Mouse (Mus musculus): ENCODE results near the gene Mlc1. TPM values are rescaled to one million over a fixed set of nuclear protein-coding genes. Genes with fewer than 3 reads are reported as not detected.

Gene Mlc1
- polyA plus RNA-seq, 1 experiment from 2014 or later, result not detected

- Histone ChIP-seq H3K27me3 (ENCODE audit: control insufficient read depth, insufficient read depth, low read length) (no peaks in the 10 kb centered on the region), H3K27ac (ENCODE audit: low read depth, low read length) (no peak overlapping the region), H3K9ac (ENCODE audit: low read depth, low read length) (no peak overlapping the region), H3K4me3 (ENCODE audit: low read length) (no peak overlapping the region), H3K36me3 (ENCODE audit: control insufficient read depth, insufficient read depth, low read length) (no peaks in the 10 kb centered on the region), H3K9me3 (ENCODE audit: control insufficient read depth, low read length) (no peaks in the 10 kb centered on the region), H3K4me2 (replicated peaks; ENCODE audit: low read depth, low read length) (no peak overlapping the region), H3K4me1 (ENCODE audit: control insufficient read depth, insufficient read depth, low read length) (no peaks in the 10 kb centered on the region)
- no peak for ATAC-seq (ENCODE audit: low FRiP score, low TSS enrichment)
- 74% methylated on average over 8 of the region's 8 CpGs for WGBS
Measured at GRCm38 (mm10) chr15:88998636-88999035, 19.8 kb upstream of the Mlc1 start.

- ATAC-seq (ENCODE audit: low FRiP score, low TSS enrichment), result no peak
- WGBS, result 52% methylated on average over 2 of the region's 2 CpGs
- Histone ChIP-seq H3K4me2 (replicated peaks; ENCODE audit: low read depth, low read length) (no peak overlapping the region), H3K4me1 (ENCODE audit: control insufficient read depth, insufficient read depth, low read length) (no peaks in the 10 kb centered on the region), H3K27ac (ENCODE audit: low read depth, low read length) (no peak overlapping the region), H3K4me3 (ENCODE audit: low read length) (no peak overlapping the region), H3K36me3 (ENCODE audit: control insufficient read depth, insufficient read depth, low read length) (no peaks in the 10 kb centered on the region), H3K9me3 (ENCODE audit: control insufficient read depth, low read length) (no peaks in the 10 kb centered on the region), H3K9ac (ENCODE audit: low read depth, low read length) (no peak overlapping the region), H3K27me3 (ENCODE audit: control insufficient read depth, insufficient read depth, low read length) (no peaks in the 10 kb centered on the region)
Measured at GRCm38 (mm10) chr15:88989236-88989635, 10.4 kb upstream of the Mlc1 start.

- H3K36me3 ChIP-seq (ENCODE audit: control insufficient read depth, insufficient read depth, low read length), result no peaks in the 10 kb centered on the region
- ATAC-seq (ENCODE audit: low FRiP score, low TSS enrichment), result no peak
- H3K4me2 ChIP-seq (replicated peaks; ENCODE audit: low read depth, low read length), result no peak within 1 kb of the TSS
- 94% methylated on average over 31 of the region's 31 CpGs for WGBS
- no peak within 1 kb of the TSS for H3K4me3 ChIP-seq (ENCODE audit: low read length)
- H3K9me3 ChIP-seq (ENCODE audit: control insufficient read depth, low read length), result no peaks in the 10 kb centered on the region
- no peaks in the 10 kb centered on the region for H3K4me1 ChIP-seq (ENCODE audit: control insufficient read depth, insufficient read depth, low read length)
- H3K9ac ChIP-seq (ENCODE audit: low read depth, low read length), result no peak within 1 kb of the TSS
- H3K27me3 ChIP-seq (ENCODE audit: control insufficient read depth, insufficient read depth, low read length), result no peaks in the 10 kb centered on the region
- H3K27ac ChIP-seq (ENCODE audit: low read depth, low read length), result no peak within 1 kb of the TSS
Measured at GRCm38 (mm10) chr15:88982534-88983079, 3.8 kb upstream of the Mlc1 start, which contains the start of gene Mov10l1. Mov10l1 (plus strand) TSS chr15:88982909.

GRCm38 (mm10) chr15:88979138-88979446 is 285 bp upstream of the Mlc1 start:
- no peak overlapping the region for H3K4me3 ChIP-seq (ENCODE audit: low read length)
- 74% methylated on average over 3 of the region's 3 CpGs for WGBS

GRCm38 (mm10) chr15:88972300-88972699 is 6.5 kb downstream of the Mlc1 start:
- Histone ChIP-seq H3K4me3 (ENCODE audit: low read length) (no peak overlapping the region), H3K36me3 (ENCODE audit: control insufficient read depth, insufficient read depth, low read length) (no peaks in the 10 kb centered on the region), H3K4me1 (ENCODE audit: control insufficient read depth, insufficient read depth, low read length) (no peaks in the 10 kb centered on the region), H3K27ac (ENCODE audit: low read depth, low read length) (no peak overlapping the region), H3K4me2 (replicated peaks; ENCODE audit: low read depth, low read length) (no peak overlapping the region), H3K9me3 (ENCODE audit: control insufficient read depth, low read length) (no peaks in the 10 kb centered on the region), H3K9ac (ENCODE audit: low read depth, low read length) (no peak overlapping the region), H3K27me3 (ENCODE audit: control insufficient read depth, insufficient read depth, low read length) (no peaks in the 10 kb centered on the region)
- 86% methylated on average over 4 of the region's 4 CpGs for WGBS
- ATAC-seq (ENCODE audit: low FRiP score, low TSS enrichment), result no peak

More at GRCm38 (mm10) chr15:88979138-88979446, 285 bp upstream of the Mlc1 start:
- H3K27ac ChIP-seq (ENCODE audit: low read depth, low read length), result no peak overlapping the region
- no peaks in the 10 kb centered on the region for H3K9me3 ChIP-seq (ENCODE audit: control insufficient read depth, low read length)
- H3K9ac ChIP-seq (ENCODE audit: low read depth, low read length), result no peak overlapping the region
- no peak for ATAC-seq (ENCODE audit: low FRiP score, low TSS enrichment)
- H3K4me1 ChIP-seq (ENCODE audit: control insufficient read depth, insufficient read depth, low read length), result no peaks in the 10 kb centered on the region
- H3K4me2 ChIP-seq (replicated peaks; ENCODE audit: low read depth, low read length), result no peak overlapping the region
- no peaks in the 10 kb centered on the region for H3K27me3 ChIP-seq (ENCODE audit: control insufficient read depth, insufficient read depth, low read length)
- no peaks in the 10 kb centered on the region for H3K36me3 ChIP-seq (ENCODE audit: control insufficient read depth, insufficient read depth, low read length)

- ATAC-seq (ENCODE audit: low FRiP score, low TSS enrichment), result no peak
- Histone ChIP-seq H3K27me3 (ENCODE audit: control insufficient read depth, insufficient read depth, low read length) (no peaks in the 10 kb centered on the region), H3K4me1 (ENCODE audit: control insufficient read depth, insufficient read depth, low read length) (no peaks in the 10 kb centered on the region), H3K4me2 (replicated peaks; ENCODE audit: low read depth, low read length) (no peak overlapping the region), H3K27ac (ENCODE audit: low read depth, low read length) (no peak overlapping the region), H3K9me3 (ENCODE audit: control insufficient read depth, low read length) (no peaks in the 10 kb centered on the region), H3K4me3 (ENCODE audit: low read length) (no peak overlapping the region), H3K36me3 (ENCODE audit: control insufficient read depth, insufficient read depth, low read length) (no peaks in the 10 kb centered on the region), H3K9ac (ENCODE audit: low read depth, low read length) (no peak overlapping the region)
- WGBS, result 93% methylated on average over 2 of the region's 2 CpGs
Measured at GRCm38 (mm10) chr15:88964070-88964578, 14.7 kb downstream of the Mlc1 start.

- peaks cover 10% of the 10 kb centered on the region; the same call in 1 of the 2 replicates for H3K27me3 ChIP-seq (ENCODE audit: control insufficient read depth, insufficient read depth, low read length)
- H3K36me3 ChIP-seq (ENCODE audit: control insufficient read depth, insufficient read depth, low read length), result no peaks in the 10 kb centered on the region
- 84% methylated on average over 4 of the region's 4 CpGs for WGBS
- no peak for ATAC-seq (ENCODE audit: low FRiP score, low TSS enrichment)
- H3K4me2 ChIP-seq (replicated peaks; ENCODE audit: low read depth, low read length), result no peak overlapping the region
- no peaks in the 10 kb centered on the region for H3K4me1 ChIP-seq (ENCODE audit: control insufficient read depth, insufficient read depth, low read length)
- H3K9ac ChIP-seq (ENCODE audit: low read depth, low read length), result no peak overlapping the region
- no peak overlapping the region for H3K27ac ChIP-seq (ENCODE audit: low read depth, low read length)
- no peaks in the 10 kb centered on the region for H3K9me3 ChIP-seq (ENCODE audit: control insufficient read depth, low read length)
- no peak overlapping the region for H3K4me3 ChIP-seq (ENCODE audit: low read length)
Measured at GRCm38 (mm10) chr15:88957522-88957921, 21.3 kb downstream of the Mlc1 start.

- no peaks in the 10 kb centered on the region for H3K9me3 ChIP-seq (ENCODE audit: control insufficient read depth, low read length)
Measured at GRCm38 (mm10) chr15:88955342-88955741, 23.5 kb downstream of the Mlc1 start.

GRCm38 (mm10) chr15:88954368-88955072 is 24.3 kb downstream of the Mlc1 start, which contains the start of gene Ttll8:
Ttll8 (minus strand) TSS chr15:88954418.
- H3K4me1 ChIP-seq (ENCODE audit: control insufficient read depth, insufficient read depth, low read length), result no peaks in the 10 kb centered on the region
- H3K9me3 ChIP-seq (ENCODE audit: control insufficient read depth, low read length), result no peaks in the 10 kb centered on the region
- no peak within 1 kb of the TSS; the same call in 1 of the 2 replicates for H3K9ac ChIP-seq (ENCODE audit: low read depth, low read length)
- ATAC-seq (ENCODE audit: low FRiP score, low TSS enrichment), result peak; percentile 80
- peaks cover 10% of the 10 kb centered on the region; the same call in 1 of the 2 replicates for H3K27me3 ChIP-seq (ENCODE audit: control insufficient read depth, insufficient read depth, low read length)
- H3K36me3 ChIP-seq (ENCODE audit: control insufficient read depth, insufficient read depth, low read length), result no peaks in the 10 kb centered on the region
- H3K27ac ChIP-seq (ENCODE audit: low read depth, low read length), result no peak within 1 kb of the TSS
- WGBS, result 2% methylated on average over 53 of the region's 53 CpGs
- H3K4me3 ChIP-seq (ENCODE audit: low read length), result peak within 1 kb of the TSS; percentile 40
- peak within 1 kb of the TSS; percentile 89 for H3K4me2 ChIP-seq (replicated peaks; ENCODE audit: low read depth, low read length)

More at GRCm38 (mm10) chr15:88955342-88955741, 23.5 kb downstream of the Mlc1 start:
- Histone ChIP-seq H3K4me3 (ENCODE audit: low read length) (no peak overlapping the region), H3K4me1 (ENCODE audit: control insufficient read depth, insufficient read depth, low read length) (no peaks in the 10 kb centered on the region), H3K9ac (ENCODE audit: low read depth, low read length) (no peak overlapping the region), H3K27ac (ENCODE audit: low read depth, low read length) (no peak overlapping the region), H3K4me2 (replicated peaks; ENCODE audit: low read depth, low read length) (no peak overlapping the region), H3K27me3 (ENCODE audit: control insufficient read depth, insufficient read depth, low read length) (peaks cover 10% of the 10 kb centered on the region; the same call in 1 of the 2 replicates), H3K36me3 (ENCODE audit: control insufficient read depth, insufficient read depth, low read length) (no peaks in the 10 kb centered on the region)
- no peak for ATAC-seq (ENCODE audit: low FRiP score, low TSS enrichment)
- WGBS, result 81% methylated on average over 6 of the region's 6 CpGs
